Mouse (Mus musculus): ENCODE measurements around the gene Fgfr2.
A peak's percentile ranks its signal among the peaks of the same experiment; 100 is the strongest.

GRCm38 (mm10) chr7:132852173-132852844 is 270.8 kb downstream of the Fgfr2 start, which contains the start of gene Eef1akmt2:
- peak; percentile 62 for TF ChIP-seq CTCF (IDR thresholded peaks at IDR 0.05; ENCODE audit: low read depth)
- TF ChIP-seq EP300 (IDR thresholded peaks at IDR 0.05; ENCODE audit: low read depth), result no peak

All from liver, postnatal 0 days (tissue).